Mouse (Mus musculus): ENCODE results near the gene Samd3.

GRCm38 (mm10) chr10:26229488-26229887, at the start of gene Samd3:
- TF ChIP-seq CTCF (IDR thresholded peaks at IDR 0.05) (no peak), EP300 (IDR thresholded peaks at IDR 0.05; ENCODE audit: insufficient read depth, low read depth, low read length) (no peak)

All from heart, adult 2 months (tissue).